Mouse (Mus musculus): ENCODE measurements around the gene Gm44579. TPM values are rescaled to one million over a fixed set of nuclear protein-coding genes. Genes with fewer than 3 reads are reported as not detected.

Gene Gm44579
- polyA plus RNA-seq (2015; fragmentation: Nextera tagmentation; extraction: Ambion mirVana) = not detected in 2 replicates

- Histone ChIP-seq H3K4me3 (replicated peaks) (no peak within 1 kb of the TSS), H3K27me3 (no peaks in the 10 kb centered on the region), H3K4me1 (replicated peaks) (no peaks in the 10 kb centered on the region), H3K4me2 (no peak within 1 kb of the TSS), H3K36me3 (replicated peaks) (no peaks in the 10 kb centered on the region), H3K27ac (replicated peaks) (no peak within 1 kb of the TSS), H3K9ac (no peak within 1 kb of the TSS), H3K9me3 (replicated peaks) (no peaks in the 10 kb centered on the region)
- ATAC-seq (ENCODE audit: insufficient read depth) = no peak
- 44% methylated on average over 4 of the region's 4 CpGs for WGBS (ENCODE audit: insufficient replicate concordance)
Measured at GRCm38 (mm10) chr15:98220877-98221276, at the start of gene Gm44579, which contains the start of gene Olfr287. Gm44579 (minus strand) TSS chr15:98220977. Olfr287 (minus strand) TSS chr15:98221056.

- H3K9ac ChIP-seq = no peak overlapping the region
- H3K27ac ChIP-seq (replicated peaks) = no peak overlapping the region
- no peak overlapping the region for H3K4me3 ChIP-seq (replicated peaks)
- no peak overlapping the region for H3K4me2 ChIP-seq
- no peaks in the 10 kb centered on the region for H3K27me3 ChIP-seq
- ATAC-seq (ENCODE audit: insufficient read depth) = no peak
- no peaks in the 10 kb centered on the region for H3K36me3 ChIP-seq (replicated peaks)
- WGBS (ENCODE audit: insufficient replicate concordance) = 67% methylated on average over 7 of the region's 7 CpGs
- no peaks in the 10 kb centered on the region for H3K4me1 ChIP-seq (replicated peaks)
- no peaks in the 10 kb centered on the region for H3K9me3 ChIP-seq (replicated peaks)
Measured at GRCm38 (mm10) chr15:98257776-98258175, 37.0 kb upstream of the Gm44579 start.

DNA sequence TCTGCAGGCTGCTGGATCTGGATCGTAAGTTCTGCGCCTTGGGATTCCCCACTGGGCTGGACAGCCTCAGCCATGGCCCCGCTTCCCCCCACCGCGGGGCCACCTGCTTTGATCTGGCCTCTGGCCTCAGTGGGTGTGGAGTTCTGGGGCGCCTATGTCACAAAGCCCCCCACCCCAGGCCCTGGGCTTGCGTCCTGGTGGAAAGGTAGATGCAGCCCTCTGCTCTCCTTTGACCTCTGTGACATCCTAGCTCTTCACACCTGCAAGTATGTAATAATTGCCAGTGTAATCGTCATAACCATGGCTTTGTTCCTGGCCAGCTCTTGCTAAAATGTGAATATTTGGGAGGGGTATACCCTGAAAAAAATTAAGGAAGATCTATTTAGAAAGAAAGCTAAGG lies 36.4 kb upstream of the Gm44579 start, which contains the start of gene H1fnt:
H1fnt (minus strand) TSS at position 101 of the 400 bp plus-strand sequence.
- Histone ChIP-seq H3K4me3 (replicated peaks) (no peak within 1 kb of the TSS), H3K4me1 (replicated peaks) (no peaks in the 10 kb centered on the region), H3K4me2 (no peak within 1 kb of the TSS), H3K36me3 (replicated peaks) (no peaks in the 10 kb centered on the region), H3K9ac (no peak within 1 kb of the TSS), H3K27me3 (no peaks in the 10 kb centered on the region), H3K9me3 (replicated peaks) (no peaks in the 10 kb centered on the region), H3K27ac (replicated peaks) (no peak within 1 kb of the TSS)
- no peak for ATAC-seq (ENCODE audit: insufficient read depth)
- WGBS (ENCODE audit: insufficient replicate concordance) = 69% methylated on average over 8 of the region's 8 CpGs

DNA sequence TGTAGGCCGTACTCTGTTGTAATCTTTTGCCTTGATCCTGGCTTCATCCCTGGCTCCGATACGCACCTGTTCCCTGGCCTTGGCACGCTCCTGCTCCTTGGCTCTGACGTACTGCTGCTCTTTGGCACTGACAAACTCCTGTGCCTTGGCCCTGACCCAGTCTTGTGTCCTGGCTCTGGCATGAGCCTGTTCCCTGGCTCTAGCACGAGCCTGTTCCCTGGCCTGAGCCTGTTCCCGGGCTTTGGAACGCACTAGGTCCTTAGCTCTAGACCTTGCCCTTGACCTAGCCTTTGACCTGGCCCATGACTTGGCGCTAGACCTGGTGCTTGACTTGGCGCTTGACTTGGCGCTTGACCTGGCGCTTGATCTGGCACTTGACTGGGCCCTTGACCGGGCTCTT lies 35.5 kb upstream of the Gm44579 start:
- Histone ChIP-seq H3K9me3 (replicated peaks) (no peaks in the 10 kb centered on the region), H3K36me3 (replicated peaks) (no peaks in the 10 kb centered on the region), H3K27me3 (no peaks in the 10 kb centered on the region), H3K4me1 (replicated peaks) (no peaks in the 10 kb centered on the region), H3K9ac (no peak overlapping the region), H3K4me2 (no peak overlapping the region), H3K4me3 (replicated peaks) (no peak overlapping the region), H3K27ac (replicated peaks) (no peak overlapping the region)
- ATAC-seq (ENCODE audit: insufficient read depth) = no peak
- WGBS (ENCODE audit: insufficient replicate concordance) = 83% methylated on average over 13 of the region's 13 CpGs

DNA sequence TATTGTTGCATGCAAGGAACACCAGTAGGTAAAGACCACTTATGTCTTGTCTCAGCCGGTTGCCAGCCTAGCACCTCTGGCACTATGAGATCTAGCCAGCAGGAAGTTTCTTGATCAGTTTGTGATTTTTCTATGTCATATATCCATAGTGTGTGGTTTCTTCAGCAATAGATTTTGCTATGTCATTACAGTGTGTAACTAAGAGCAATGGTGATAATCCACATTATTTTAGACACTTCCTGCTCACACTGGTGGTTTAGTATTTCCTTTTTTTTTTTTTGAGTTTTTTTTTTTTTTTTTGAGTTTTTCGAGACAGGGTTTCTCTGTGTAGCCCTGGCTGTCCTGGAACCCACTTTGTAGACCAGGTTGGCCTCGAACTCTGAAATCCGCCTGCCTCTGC lies 14.7 kb upstream of the Gm44579 start:
- no peak overlapping the region for H3K4me2 ChIP-seq
- H3K4me3 ChIP-seq (replicated peaks) = no peak overlapping the region
- 41% methylated on average over 4 of the region's 4 CpGs for WGBS (ENCODE audit: insufficient replicate concordance)
- H3K4me1 ChIP-seq (replicated peaks) = no peaks in the 10 kb centered on the region
- no peaks in the 10 kb centered on the region for H3K9me3 ChIP-seq (replicated peaks)
- H3K36me3 ChIP-seq (replicated peaks) = no peaks in the 10 kb centered on the region
- no peak overlapping the region for H3K27ac ChIP-seq (replicated peaks)
- ATAC-seq (ENCODE audit: insufficient read depth) = no peak
- no peak overlapping the region for H3K9ac ChIP-seq
- no peaks in the 10 kb centered on the region for H3K27me3 ChIP-seq

DNA sequence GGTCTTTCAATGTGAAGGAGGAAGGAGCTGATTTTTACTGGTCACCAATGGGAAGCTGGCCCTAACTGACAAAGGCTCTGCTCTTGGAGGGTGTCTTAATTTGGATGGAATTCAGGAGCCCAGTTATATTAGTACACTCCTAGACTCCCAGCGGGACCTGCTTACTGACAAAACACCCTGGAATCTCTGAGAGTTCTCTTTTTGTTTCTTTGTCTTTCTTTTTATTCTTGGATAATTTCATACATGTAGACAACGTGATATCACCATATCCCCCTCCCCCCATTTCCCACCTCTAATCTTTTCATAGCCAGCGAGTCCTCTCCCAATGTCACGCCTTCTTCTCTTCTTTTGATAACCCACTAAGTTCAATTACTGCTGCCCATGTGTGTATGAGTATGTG lies 13.6 kb upstream of the Gm44579 start, which contains the start of gene Olfr286:
Olfr286 (minus strand) TSS at position 101 of the 400 bp plus-strand sequence.
- no peaks in the 10 kb centered on the region for H3K36me3 ChIP-seq (replicated peaks)
- no peak within 1 kb of the TSS for H3K4me3 ChIP-seq (replicated peaks)
- no peak for ATAC-seq (ENCODE audit: insufficient read depth)
- H3K9me3 ChIP-seq (replicated peaks) = no peaks in the 10 kb centered on the region
- H3K9ac ChIP-seq = no peak within 1 kb of the TSS
- no peak within 1 kb of the TSS for H3K4me2 ChIP-seq
- no peak within 1 kb of the TSS for H3K27ac ChIP-seq (replicated peaks)
- H3K4me1 ChIP-seq (replicated peaks) = no peaks in the 10 kb centered on the region
- WGBS (ENCODE audit: insufficient replicate concordance) = 69% methylated on average over 4 of the region's 4 CpGs
- no peaks in the 10 kb centered on the region for H3K27me3 ChIP-seq

GRCm38 (mm10) chr15:98226096-98226495 lies 5.3 kb upstream of the Gm44579 start:
- Histone ChIP-seq H3K9me3 (replicated peaks) (no peaks in the 10 kb centered on the region), H3K4me1 (replicated peaks) (no peaks in the 10 kb centered on the region), H3K27ac (replicated peaks) (no peak overlapping the region), H3K36me3 (replicated peaks) (no peaks in the 10 kb centered on the region), H3K4me2 (no peak overlapping the region), H3K4me3 (replicated peaks) (no peak overlapping the region), H3K9ac (no peak overlapping the region), H3K27me3 (no peaks in the 10 kb centered on the region)
- 61% methylated on average over 7 of the region's 7 CpGs for WGBS (ENCODE audit: insufficient replicate concordance)
- no peak for ATAC-seq (ENCODE audit: insufficient read depth)

DNA sequence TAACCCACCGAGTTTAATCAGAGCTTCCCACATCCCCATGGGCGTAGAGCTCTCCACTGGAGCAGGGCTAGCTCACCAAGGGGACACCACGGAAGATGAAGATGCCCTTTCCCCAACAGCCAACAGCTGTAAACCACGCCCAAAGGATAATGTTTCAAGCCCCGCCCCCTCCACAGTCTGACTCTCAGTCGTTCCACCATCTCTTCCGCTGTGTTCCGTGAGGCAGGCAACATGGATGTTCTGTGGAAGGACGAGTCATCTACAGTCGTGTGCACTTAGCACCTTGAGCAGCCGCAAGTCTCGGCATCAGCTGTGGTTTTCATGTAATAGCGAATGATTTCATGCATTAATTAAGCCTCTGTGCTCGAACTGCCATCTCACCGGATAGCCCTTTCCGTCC lies 4.8 kb upstream of the Gm44579 start:
- no peak overlapping the region for H3K9ac ChIP-seq
- H3K9me3 ChIP-seq (replicated peaks) = no peaks in the 10 kb centered on the region
- 33% methylated on average over 16 of the region's 16 CpGs for WGBS (ENCODE audit: insufficient replicate concordance)
- ATAC-seq (ENCODE audit: insufficient read depth) = no peak
- H3K27ac ChIP-seq (replicated peaks) = no peak overlapping the region
- no peaks in the 10 kb centered on the region for H3K36me3 ChIP-seq (replicated peaks)
- no peaks in the 10 kb centered on the region for H3K27me3 ChIP-seq
- no peaks in the 10 kb centered on the region for H3K4me1 ChIP-seq (replicated peaks)
- no peak overlapping the region for H3K4me3 ChIP-seq (replicated peaks)
- no peak overlapping the region for H3K4me2 ChIP-seq

DNA sequence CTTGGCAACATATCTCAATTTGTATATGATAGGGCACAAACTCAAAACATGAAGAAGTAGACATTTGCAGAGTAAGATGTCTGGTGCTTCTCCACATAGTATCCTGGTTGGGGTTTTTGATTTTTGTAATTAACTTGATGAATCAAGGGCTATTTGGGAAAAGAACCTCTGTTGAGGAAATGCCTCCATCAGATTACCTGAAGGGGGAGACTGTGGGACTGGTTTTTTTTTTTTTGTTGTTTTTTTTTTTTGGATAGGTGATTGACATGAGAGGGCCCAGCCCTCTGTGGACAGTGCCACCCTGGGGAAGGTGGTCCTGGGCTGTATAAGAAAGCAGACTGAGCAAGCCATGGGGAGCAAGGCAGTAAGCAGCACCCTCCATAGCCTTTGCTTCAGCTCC lies 1.6 kb upstream of the Gm44579 start:
- no peak for ATAC-seq (ENCODE audit: insufficient read depth)
- no peaks in the 10 kb centered on the region for H3K4me1 ChIP-seq (replicated peaks)
- no peak overlapping the region for H3K4me3 ChIP-seq (replicated peaks)

GRCm38 (mm10) chr15:98214130-98214529 lies 6.6 kb downstream of the Gm44579 start:
- H3K27ac ChIP-seq (replicated peaks) = no peak overlapping the region
- H3K9me3 ChIP-seq (replicated peaks) = no peaks in the 10 kb centered on the region
- no peak overlapping the region for H3K4me3 ChIP-seq (replicated peaks)
- no peaks in the 10 kb centered on the region for H3K27me3 ChIP-seq
- no peak overlapping the region for H3K9ac ChIP-seq
- H3K4me2 ChIP-seq = no peak overlapping the region
- H3K36me3 ChIP-seq (replicated peaks) = no peaks in the 10 kb centered on the region
- ATAC-seq (ENCODE audit: insufficient read depth) = no peak
- WGBS (ENCODE audit: insufficient replicate concordance) = 27% methylated on average over 5 of the region's 5 CpGs
- H3K4me1 ChIP-seq (replicated peaks) = no peaks in the 10 kb centered on the region

More for the DNA sequence above, 1.6 kb upstream of the Gm44579 start:
- Histone ChIP-seq H3K36me3 (replicated peaks) (no peaks in the 10 kb centered on the region), H3K4me2 (no peak overlapping the region), H3K27me3 (no peaks in the 10 kb centered on the region), H3K27ac (replicated peaks) (no peak overlapping the region), H3K9me3 (replicated peaks) (no peaks in the 10 kb centered on the region), H3K9ac (no peak overlapping the region)

DNA sequence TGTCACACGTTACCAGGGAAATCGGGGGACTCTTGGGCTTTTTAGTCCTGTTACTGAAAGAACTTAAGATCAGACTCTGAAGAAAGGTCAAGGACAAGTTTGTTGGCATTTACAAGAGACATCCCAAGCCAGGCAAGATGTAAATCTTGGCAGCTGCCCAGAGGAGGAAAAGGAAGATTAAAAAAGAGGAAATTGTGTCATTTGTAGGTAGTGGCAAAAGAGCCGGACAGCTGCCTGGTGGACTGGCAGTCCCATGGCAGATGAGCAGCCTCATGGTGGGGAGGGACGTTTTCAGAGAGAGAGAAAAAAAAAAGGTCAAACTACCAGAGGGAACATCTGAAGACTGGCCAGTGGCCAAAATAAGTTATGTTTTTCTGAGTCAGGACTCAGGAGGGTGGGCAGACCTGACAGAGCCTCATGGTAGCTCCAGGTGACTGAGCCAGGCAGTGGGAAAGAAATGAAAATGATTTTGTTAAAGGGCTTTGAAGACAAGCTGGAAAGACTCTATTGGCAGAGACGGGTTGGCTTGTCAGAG lies 7.4 kb downstream of the Gm44579 start:
- WGBS (ENCODE audit: insufficient replicate concordance) = 41% methylated on average over 5 of the region's 5 CpGs
- Histone ChIP-seq H3K4me2 (no peak overlapping the region), H3K27me3 (no peaks in the 10 kb centered on the region), H3K27ac (replicated peaks) (no peak overlapping the region), H3K4me1 (replicated peaks) (no peaks in the 10 kb centered on the region), H3K36me3 (replicated peaks) (no peaks in the 10 kb centered on the region), H3K9ac (no peak overlapping the region), H3K4me3 (replicated peaks) (no peak overlapping the region), H3K9me3 (replicated peaks) (no peaks in the 10 kb centered on the region)
- no peak for ATAC-seq (ENCODE audit: insufficient read depth)

- 41% methylated on average over 7 of the region's 7 CpGs for WGBS (ENCODE audit: insufficient replicate concordance)
Measured at GRCm38 (mm10) chr15:98209676-98210075, 11.1 kb downstream of the Gm44579 start.

More at GRCm38 (mm10) chr15:98209676-98210075, 11.1 kb downstream of the Gm44579 start:
- Histone ChIP-seq H3K9ac (no peak overlapping the region), H3K27me3 (no peaks in the 10 kb centered on the region), H3K4me3 (replicated peaks) (no peak overlapping the region), H3K4me1 (replicated peaks) (no peaks in the 10 kb centered on the region), H3K36me3 (replicated peaks) (no peaks in the 10 kb centered on the region), H3K9me3 (replicated peaks) (no peaks in the 10 kb centered on the region), H3K27ac (replicated peaks) (no peak overlapping the region), H3K4me2 (no peak overlapping the region)
- no peak for ATAC-seq (ENCODE audit: insufficient read depth)

Measured in liver, embryonic 15.5 days (tissue).